Mouse (Mus musculus): ENCODE data around the gene Heatr9. TPM values are rescaled to one million over a fixed set of nuclear protein-coding genes. Genes with fewer than 3 reads are reported as not detected.
"Not testable (repeated sequence)": the region's sequence is repeated elsewhere in the genome, so short reads cannot be mapped to it uniquely, and the experiment has no call there.

Gene Heatr9
- polyA plus RNA-seq, 1 experiment = not detected

DNA sequence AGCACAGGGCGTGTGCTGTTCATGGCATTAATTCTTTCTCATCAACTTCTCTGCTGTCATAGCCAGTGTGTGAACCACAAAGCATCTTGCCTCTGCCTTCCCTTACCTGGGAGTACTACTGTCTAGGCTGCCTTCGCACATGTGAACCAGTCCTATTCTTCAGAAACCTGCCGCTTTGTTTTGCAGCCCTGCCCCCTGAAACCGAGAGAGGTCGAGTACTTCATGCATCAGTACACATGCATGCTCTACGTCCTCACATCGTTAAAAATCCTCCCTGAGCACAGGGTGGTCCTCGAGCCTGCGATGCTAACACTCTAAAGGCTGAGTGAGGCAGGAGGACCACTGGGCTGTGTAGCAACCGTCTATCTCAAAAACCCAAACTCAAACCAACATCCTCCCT lies 35.1 kb upstream of the Heatr9 start:
- Histone ChIP-seq H3K4me1 (ENCODE audit: control insufficient read depth, insufficient read depth, low read length) (no peaks in the 10 kb centered on the region), H3K27ac (ENCODE audit: insufficient read depth, low read length) (no peak overlapping the region), H3K4me3 (ENCODE audit: insufficient read depth, low read length) (no peak overlapping the region)
- TF ChIP-seq POLR2A (IDR thresholded peaks at IDR 0.05; ENCODE audit: extremely low read depth, insufficient read depth, low read length) = no peak
- TF ChIP-seq CTCF (IDR thresholded peaks at IDR 0.05; ENCODE audit: extremely low read depth, insufficient read depth, low read length) = no peak

DNA sequence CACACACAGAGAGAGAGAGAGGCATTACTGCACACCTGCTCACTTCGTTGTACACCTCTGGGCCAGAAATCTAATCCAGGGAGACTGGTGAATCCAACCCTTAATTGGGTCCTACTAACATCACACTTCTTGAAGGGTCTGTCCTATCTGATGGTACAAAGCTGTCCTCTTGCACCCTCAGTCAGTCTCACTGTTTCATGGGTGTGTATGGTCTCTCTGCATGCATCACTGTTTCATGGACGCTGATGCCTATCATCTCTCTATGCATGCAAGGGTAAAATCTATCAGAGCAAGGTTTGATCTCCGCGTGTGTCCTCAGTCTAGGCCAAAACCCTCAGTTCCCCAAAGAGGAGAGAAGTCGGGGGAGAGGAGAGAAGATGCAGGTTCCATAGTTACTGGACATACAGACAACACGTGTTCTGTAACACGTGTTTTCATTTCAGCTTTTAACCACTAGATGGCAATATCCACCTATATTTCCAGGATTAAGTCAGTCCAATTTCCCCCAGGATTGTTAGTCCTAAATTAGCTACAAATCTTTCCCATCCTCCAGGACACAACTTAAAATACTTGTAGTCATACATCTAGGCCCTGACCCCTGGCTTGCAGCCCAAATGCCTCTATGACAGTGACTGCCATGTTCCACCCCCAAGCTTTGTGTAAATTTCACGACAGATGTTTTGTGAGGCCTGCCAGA lies 34.3 kb upstream of the Heatr9 start:
- no peak for TF ChIP-seq POLR2A (IDR thresholded peaks at IDR 0.05; ENCODE audit: extremely low read depth, insufficient read depth, low read length)
- peak; percentile 35; the same call in 1 of the 2 replicates for TF ChIP-seq CTCF (IDR thresholded peaks at IDR 0.05; ENCODE audit: extremely low read depth, insufficient read depth, low read length)
- Histone ChIP-seq H3K4me1 (ENCODE audit: control insufficient read depth, insufficient read depth, low read length) (no peaks in the 10 kb centered on the region), H3K4me3 (ENCODE audit: insufficient read depth, low read length) (no peak overlapping the region), H3K27ac (ENCODE audit: insufficient read depth, low read length) (no peak overlapping the region)

DNA sequence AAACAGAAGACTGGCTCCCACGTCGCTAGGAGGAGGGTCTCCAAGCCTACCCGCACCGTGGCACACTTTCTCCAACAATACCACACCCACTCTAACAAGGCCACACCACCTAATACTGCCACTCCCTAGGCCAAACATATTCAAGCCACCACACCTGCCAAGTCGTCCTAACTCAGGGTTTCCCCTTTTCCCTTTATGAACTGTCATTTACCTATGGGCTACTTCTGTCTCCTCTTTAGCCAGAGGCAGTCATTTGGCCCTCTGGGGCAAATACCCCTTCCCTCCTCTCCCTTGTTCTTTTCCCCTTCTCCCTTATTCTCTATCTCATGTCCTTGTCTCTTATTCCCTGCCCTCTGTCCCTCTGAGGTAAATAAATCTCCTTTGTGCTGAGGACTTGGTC lies 29.7 kb upstream of the Heatr9 start:
- Histone ChIP-seq H3K27ac (ENCODE audit: insufficient read depth, low read length) (no peak overlapping the region), H3K4me1 (ENCODE audit: control insufficient read depth, insufficient read depth, low read length) (no peaks in the 10 kb centered on the region), H3K4me3 (ENCODE audit: insufficient read depth, low read length) (no peak overlapping the region)
- no peak for TF ChIP-seq CTCF (IDR thresholded peaks at IDR 0.05; ENCODE audit: extremely low read depth, insufficient read depth, low read length)
- TF ChIP-seq POLR2A (IDR thresholded peaks at IDR 0.05; ENCODE audit: extremely low read depth, insufficient read depth, low read length) = no peak

DNA sequence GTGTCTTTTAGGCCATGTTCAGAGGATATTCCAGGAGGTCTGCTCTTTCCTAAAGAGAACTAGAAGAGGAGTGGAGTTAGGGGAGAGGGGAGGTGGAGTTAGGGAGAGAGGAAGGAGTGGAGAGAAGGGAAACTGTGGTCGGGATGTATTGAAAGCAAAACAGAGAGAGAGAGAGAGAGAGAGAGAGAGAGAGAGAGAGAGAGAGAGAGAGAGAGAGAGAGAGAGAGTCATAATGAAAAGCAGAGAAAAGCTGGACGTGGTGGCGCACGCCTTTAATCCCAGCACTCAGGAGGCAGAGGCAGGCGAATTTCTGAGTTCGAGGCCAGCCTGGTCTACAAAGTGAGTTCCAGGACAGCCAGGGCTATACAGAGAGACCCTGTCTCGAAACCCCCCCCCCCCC lies 29.1 kb upstream of the Heatr9 start:
- not testable (repeated sequence) for H3K4me3 ChIP-seq (ENCODE audit: insufficient read depth, low read length); H3K4me1 ChIP-seq (ENCODE audit: control insufficient read depth, insufficient read depth, low read length); H3K27ac ChIP-seq (ENCODE audit: insufficient read depth, low read length)

DNA sequence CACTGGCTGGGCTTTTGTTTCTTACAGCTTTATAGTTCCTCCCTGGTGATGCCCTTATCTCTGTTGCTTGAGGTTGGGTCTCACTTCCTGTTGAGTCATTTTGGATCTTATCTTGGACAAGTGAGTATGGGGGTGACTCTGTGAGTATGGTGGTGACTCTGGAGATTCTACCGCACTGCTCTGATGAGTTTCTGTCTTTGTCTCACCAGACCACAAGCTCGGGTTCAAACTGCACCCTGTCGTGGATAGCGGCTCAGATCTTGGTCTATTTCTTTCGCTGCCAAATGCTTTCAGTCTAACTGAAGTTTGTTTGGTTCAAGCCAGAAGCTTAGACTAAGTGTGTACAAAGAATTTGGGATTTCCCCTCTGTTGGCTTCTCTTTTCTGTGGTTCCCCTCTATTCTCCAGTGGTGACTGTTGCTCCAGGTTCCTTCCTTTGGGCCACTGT lies 28.2 kb upstream of the Heatr9 start:
- TF ChIP-seq POLR2A (IDR thresholded peaks at IDR 0.05; ENCODE audit: extremely low read depth, insufficient read depth, low read length) (no peak), CTCF (IDR thresholded peaks at IDR 0.05; ENCODE audit: extremely low read depth, insufficient read depth, low read length) (no peak)
- Histone ChIP-seq H3K4me1 (ENCODE audit: control insufficient read depth, insufficient read depth, low read length) (no peaks in the 10 kb centered on the region), H3K4me3 (ENCODE audit: insufficient read depth, low read length) (no peak overlapping the region)

DNA sequence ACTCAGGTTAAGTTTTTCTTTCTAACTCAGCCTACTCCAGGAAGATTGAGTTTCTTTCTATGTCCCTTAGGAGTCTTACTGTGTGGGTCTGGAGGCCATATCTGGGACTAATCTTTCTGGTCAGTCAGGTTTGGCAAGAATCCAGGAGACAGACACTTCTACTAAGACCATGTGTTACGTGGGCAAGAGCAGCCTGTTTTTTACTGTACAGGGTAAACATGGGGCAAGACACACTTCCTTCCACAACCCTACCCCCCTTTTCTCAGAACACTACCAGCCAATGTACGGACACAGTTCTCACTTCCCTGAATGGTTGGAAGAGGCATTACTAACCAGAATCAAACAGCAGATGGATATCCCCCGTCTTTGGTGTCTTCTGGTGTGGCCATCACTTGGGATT lies 22.2 kb upstream of the Heatr9 start:
- TF ChIP-seq CTCF (IDR thresholded peaks at IDR 0.05; ENCODE audit: extremely low read depth, insufficient read depth, low read length) (no peak), POLR2A (IDR thresholded peaks at IDR 0.05; ENCODE audit: extremely low read depth, insufficient read depth, low read length) (no peak)

More for the DNA sequence above, 28.2 kb upstream of the Heatr9 start:
- H3K27ac ChIP-seq (ENCODE audit: insufficient read depth, low read length) = no peak overlapping the region

DNA sequence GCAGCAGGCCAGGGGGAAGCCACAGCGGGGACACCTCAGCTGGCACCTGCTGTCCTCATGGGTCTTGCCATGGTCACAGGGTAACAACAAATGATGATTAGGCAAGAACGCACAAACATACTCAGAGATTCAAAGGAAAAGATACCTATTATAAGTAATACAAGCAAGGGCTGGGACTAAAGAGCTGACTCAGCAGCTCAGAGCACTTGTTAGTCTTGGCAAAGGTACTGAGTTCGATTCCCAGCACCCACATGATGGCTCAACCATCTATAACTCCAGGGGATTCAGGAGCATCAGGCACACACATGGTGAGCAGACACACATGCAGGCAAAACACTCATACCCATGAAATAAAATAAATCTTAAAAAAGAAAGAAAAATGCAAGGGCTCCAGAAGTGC lies 19.4 kb upstream of the Heatr9 start:
- Histone ChIP-seq H3K4me1 (ENCODE audit: control insufficient read depth, insufficient read depth, low read length) (no peaks in the 10 kb centered on the region), H3K4me3 (ENCODE audit: insufficient read depth, low read length) (no peak overlapping the region), H3K27ac (ENCODE audit: insufficient read depth, low read length) (no peak overlapping the region)
- TF ChIP-seq CTCF (IDR thresholded peaks at IDR 0.05; ENCODE audit: extremely low read depth, insufficient read depth, low read length) = no peak
- no peak for TF ChIP-seq POLR2A (IDR thresholded peaks at IDR 0.05; ENCODE audit: extremely low read depth, insufficient read depth, low read length)

More for the DNA sequence above, 22.2 kb upstream of the Heatr9 start:
- Histone ChIP-seq H3K4me1 (ENCODE audit: control insufficient read depth, insufficient read depth, low read length) (no peaks in the 10 kb centered on the region), H3K27ac (ENCODE audit: insufficient read depth, low read length) (no peak overlapping the region), H3K4me3 (ENCODE audit: insufficient read depth, low read length) (no peak overlapping the region)

DNA sequence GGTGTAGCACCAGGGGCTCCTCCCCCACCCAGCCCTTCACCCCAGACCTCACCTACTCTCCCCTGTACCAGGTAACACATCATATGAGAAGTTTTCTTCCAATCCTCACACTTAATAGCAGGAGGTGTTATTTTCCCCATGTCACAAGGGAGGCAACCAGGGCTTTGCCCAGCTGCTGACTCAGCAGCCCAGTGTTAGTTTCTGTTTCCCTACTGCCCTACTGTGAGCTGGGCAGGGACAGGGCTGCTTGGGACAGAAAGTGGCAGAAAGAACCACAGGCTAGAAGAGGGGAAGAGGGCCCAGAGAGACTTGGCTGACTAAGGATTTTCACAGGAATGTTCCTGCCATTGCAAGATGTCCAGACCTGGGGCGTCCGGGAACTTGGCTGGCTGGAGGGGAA lies 19.0 kb upstream of the Heatr9 start:
- H3K4me3 ChIP-seq (ENCODE audit: insufficient read depth, low read length) = no peak overlapping the region
- no peak overlapping the region for H3K27ac ChIP-seq (ENCODE audit: insufficient read depth, low read length)
- H3K4me1 ChIP-seq (ENCODE audit: control insufficient read depth, insufficient read depth, low read length) = no peaks in the 10 kb centered on the region
- TF ChIP-seq POLR2A (IDR thresholded peaks at IDR 0.05; ENCODE audit: extremely low read depth, insufficient read depth, low read length) (no peak), CTCF (IDR thresholded peaks at IDR 0.05; ENCODE audit: extremely low read depth, insufficient read depth, low read length) (no peak)

DNA sequence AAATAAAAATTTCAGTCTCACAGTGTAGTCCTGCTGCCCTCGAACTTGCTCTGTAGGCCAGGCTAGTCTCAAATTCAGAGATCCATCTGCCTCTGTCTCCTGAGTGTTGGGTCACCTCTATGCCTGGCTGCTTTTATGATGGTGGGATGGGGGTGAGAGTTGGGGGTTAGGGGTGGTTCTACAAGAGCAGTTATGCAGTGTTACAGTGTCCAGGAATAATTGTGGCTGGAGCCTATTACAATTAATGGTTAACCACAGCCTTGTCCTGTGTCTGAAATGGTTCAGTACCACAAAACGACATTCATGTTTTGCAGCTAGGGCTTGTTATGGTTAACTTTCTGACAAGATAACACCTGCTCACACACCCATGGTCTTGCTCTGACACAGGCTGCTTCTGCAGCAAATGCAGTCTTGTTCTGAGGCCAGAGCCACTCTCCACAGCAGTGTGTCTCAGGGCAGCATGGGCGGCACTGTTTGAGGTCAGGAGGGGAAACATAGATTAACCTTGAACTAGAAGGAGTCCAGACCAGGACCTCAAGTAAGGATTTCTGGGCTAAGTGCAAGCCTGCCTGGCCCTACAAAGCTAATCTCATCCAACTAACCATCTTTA lies 16.8 kb upstream of the Heatr9 start:
- TF ChIP-seq CTCF (IDR thresholded peaks at IDR 0.05; ENCODE audit: extremely low read depth, insufficient read depth, low read length) = no peak
- no peak for TF ChIP-seq POLR2A (IDR thresholded peaks at IDR 0.05; ENCODE audit: extremely low read depth, insufficient read depth, low read length)
- Histone ChIP-seq H3K27ac (ENCODE audit: insufficient read depth, low read length) (no peak overlapping the region), H3K4me3 (ENCODE audit: insufficient read depth, low read length) (no peak overlapping the region), H3K4me1 (ENCODE audit: control insufficient read depth, insufficient read depth, low read length) (no peaks in the 10 kb centered on the region)

DNA sequence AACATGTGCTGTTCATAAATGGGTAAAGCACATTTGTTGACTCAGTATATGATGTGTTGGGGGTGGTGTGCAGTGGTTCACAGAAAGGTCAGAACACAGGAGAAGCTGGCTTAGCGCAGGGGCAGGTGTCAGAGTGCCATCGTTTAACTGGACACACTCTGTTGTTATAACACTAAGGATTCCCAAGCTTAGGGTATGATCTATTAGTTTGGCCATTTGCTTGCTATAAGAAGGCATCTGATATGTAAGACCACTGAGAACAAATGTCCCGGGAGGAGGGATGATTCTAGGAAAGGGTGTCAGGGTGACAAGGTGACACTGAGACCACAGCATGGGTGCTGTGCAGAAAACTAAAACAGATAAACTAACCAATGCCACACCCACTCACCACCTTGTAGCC lies 14.9 kb upstream of the Heatr9 start:
- no peaks in the 10 kb centered on the region for H3K4me1 ChIP-seq (ENCODE audit: control insufficient read depth, insufficient read depth, low read length)
- TF ChIP-seq CTCF (IDR thresholded peaks at IDR 0.05; ENCODE audit: extremely low read depth, insufficient read depth, low read length) = no peak
- TF ChIP-seq POLR2A (IDR thresholded peaks at IDR 0.05; ENCODE audit: extremely low read depth, insufficient read depth, low read length) = no peak
- no peak overlapping the region for H3K4me3 ChIP-seq (ENCODE audit: insufficient read depth, low read length)
- H3K27ac ChIP-seq (ENCODE audit: insufficient read depth, low read length) = no peak overlapping the region

Data from cortical plate, adult 2 months (tissue).